Mouse (Mus musculus) brain, embryonic 14.5 days (tissue): Measurements from ENCODE around the gene Tmem259.

Experiments
- CTCF ChIP-seq: fragments of 200-500 bp; IDR thresholded peaks from 2 replicates; pipeline ENCODE4 v1.5.1; 2012; ENCODE audit warnings: inconsistent platforms, mild to moderate bottlenecking, moderate library complexity, borderline replicate concordance; ENCODE audit not compliant: insufficient read depth, insufficient read length; ENCODE audit errors: extremely low read depth
- POLR2A ChIP-seq: fragments of 200-500 bp; IDR thresholded peaks from 2 replicates; pipeline ENCODE4 v1.6.1; 2012; ENCODE audit warnings: mild to moderate bottlenecking, inconsistent platforms, borderline replicate concordance; ENCODE audit not compliant: poor library complexity, insufficient read depth, insufficient read length, severe bottlenecking; ENCODE audit errors: extremely low read depth

- TF ChIP-seq CTCF (no peak), POLR2A (no peak)
These were observed 11.5 kb upstream of the Tmem259 start for GRCm38 (mm10) chr10:79995636-79996035.
